Mouse (Mus musculus) thymus, adult 2 months (tissue): Measurements from ENCODE around the gene Vsig2.

Experiments used
- CTCF ChIP-seq: fragments of 200-500 bp; IDR thresholded peaks from 2 replicates; pipeline ENCODE4 v1.5.1; 2012; ENCODE audit warnings: mild to moderate bottlenecking, control low read depth, low read length, moderate library complexity, borderline replicate concordance; ENCODE audit not compliant: control insufficient read depth, poor library complexity, insufficient read depth; ENCODE audit errors: extremely low read depth
- POLR2A ChIP-seq: fragments of 200-500 bp; IDR thresholded peaks from 2 replicates; pipeline ENCODE4 v1.6.1; 2012; ENCODE audit warnings: mild to moderate bottlenecking, low read length, control low read depth, moderate library complexity; ENCODE audit not compliant: control insufficient read depth, poor library complexity, insufficient read depth; ENCODE audit errors: extremely low read depth

DNA sequence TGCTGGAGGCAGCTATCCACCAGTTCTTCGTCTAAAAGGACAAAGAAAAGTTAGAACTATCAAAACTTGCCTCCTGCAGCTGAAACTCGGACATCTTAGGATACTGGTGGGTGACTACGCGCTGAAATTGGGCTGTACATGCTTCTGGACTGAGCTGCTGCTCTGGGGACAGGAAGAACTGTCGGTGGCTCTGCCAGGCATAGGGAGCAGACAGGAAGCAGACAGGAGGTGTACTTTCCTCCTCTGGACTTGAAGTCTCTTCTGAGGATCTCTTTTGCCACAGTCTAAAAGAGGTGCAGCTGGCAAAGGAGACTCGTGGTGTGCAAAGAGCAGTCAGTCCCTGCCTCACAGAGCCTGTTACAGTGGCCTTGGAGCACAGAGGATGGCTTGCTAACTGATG, 53.6 kb downstream of the Vsig2 start:
- no peak for TF ChIP-seq POLR2A
- TF ChIP-seq CTCF: no peak
